Mouse (Mus musculus): Measurements from ENCODE around the gene Camk1g. TPM values are rescaled to one million over a fixed set of nuclear protein-coding genes. Genes with fewer than 3 reads are reported as not detected.

The Camk1g gene
- total RNA-seq, 2 experiments from 2014 or later, result 42.8 to 43.6 TPM

DNA sequence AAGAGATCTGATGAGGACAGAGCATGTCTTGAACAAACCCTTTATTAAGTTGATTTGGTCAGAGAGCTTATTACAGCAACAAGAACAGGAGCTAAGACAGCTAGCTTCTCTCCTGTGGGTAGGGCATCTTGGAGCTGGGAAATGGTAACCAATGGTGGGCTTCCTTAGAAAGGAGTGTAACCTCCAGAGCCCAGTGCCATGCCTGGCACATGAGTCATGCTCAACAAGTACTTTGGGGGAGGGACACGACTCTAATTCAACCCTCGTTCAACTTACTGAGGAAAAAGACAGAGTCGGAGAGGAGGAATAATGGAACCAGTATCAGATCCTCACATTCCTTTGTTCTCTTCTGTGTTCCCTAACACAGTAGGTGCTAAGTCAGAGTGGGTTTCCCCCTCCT lies 50.4 kb downstream of the Camk1g start:
- no peak for DNase-seq (ENCODE audit: low spot score in 2 of 2)
- intact Hi-C loops (cut with DNase I), result loop anchor here (5.0 kb wide), 2 partner anchors 47 to 112 kb away; partner anchors contain the start of genes G0s2 and Lamb3

DNA sequence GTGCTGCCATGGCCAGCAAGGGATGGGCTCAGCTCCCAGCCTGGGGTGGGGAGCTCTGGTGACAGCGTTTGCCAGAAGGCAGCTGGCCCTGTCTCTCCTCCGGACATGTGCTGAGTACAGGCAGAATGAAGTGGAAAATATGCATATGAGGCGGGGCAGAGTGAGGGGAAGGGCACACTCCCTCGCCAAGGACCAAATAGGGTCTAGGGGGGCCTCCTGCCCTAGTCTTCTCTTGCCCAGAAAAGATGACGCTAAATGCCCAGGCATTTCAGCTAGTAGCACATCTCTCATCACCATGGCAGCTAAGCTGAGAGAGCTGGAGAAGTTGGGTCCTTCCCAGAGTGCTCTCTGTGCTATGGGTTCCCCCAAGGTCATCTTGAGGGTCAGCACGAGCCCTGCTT lies 52.9 kb downstream of the Camk1g start:
- DNase-seq (ENCODE audit: low spot score in 2 of 2), result peak; percentile 45 to 63
- intact Hi-C loops (cut with DNase I), result loop anchor here (5.0 kb wide), 1 partner anchor 45 kb away; the partner anchor contains the start of gene G0s2

DNA sequence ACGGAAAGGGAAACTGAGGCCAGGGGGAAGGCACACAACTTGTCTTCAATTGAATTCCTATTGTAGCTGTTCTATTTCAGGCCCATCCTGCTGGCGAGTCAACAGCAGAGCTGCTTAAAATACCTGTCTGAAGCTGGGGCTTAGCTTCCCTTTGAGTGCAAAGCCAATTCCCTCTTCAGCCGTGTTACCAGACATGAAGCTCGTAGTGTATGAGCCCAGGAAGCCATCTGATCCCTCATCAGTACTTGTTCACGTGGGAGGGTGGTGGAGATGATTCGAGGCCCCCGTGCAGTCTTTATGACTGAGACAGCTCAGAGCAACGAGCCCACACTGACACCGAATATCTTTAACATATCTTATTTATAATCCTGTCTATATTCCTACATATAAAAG lies 53.7 kb downstream of the Camk1g start:
- intact Hi-C loops (cut with DNase I), result loop anchor here (5.0 kb wide), 1 partner anchor 44 kb away; the partner anchor contains the start of gene G0s2
- no peak for DNase-seq (ENCODE audit: low spot score in 2 of 2)

DNA sequence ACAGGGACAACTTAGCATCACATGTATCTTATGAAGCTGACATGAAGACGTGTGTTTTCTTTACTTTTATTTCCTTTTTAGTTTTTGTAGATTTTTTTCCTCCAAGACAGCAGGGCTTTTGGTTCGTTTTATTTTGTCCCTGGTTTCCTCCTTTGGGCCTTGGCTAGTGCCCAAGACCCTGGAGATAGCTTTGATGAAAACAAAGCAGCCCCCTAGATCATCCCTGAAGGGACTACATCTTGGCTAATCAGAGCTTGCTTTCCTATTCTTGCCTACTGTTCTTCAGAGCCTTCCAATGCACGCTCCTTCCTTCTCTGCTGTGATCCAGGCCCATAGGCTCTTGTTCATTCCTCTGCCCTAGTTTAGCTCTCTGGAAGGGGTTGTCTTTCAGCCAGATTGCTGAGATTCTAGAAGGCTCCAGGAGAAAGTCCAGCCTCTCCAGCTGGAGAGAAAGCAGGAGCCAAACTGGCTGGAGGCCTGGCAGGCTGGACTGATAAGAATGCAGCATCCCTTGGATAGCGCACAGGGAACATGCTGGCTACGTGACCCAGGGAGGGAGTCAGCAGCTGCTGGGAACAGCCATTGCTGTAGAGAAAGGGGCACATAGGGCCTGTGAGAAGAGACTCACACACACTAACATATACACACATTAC lies 54.3 kb downstream of the Camk1g start:
- intact Hi-C loops (cut with DNase I), result loop anchor here (5.0 kb wide), 1 partner anchor 44 kb away; the partner anchor contains the start of gene G0s2
- peak; percentile 64 to 78 for DNase-seq (ENCODE audit: low spot score in 2 of 2)

DNA sequence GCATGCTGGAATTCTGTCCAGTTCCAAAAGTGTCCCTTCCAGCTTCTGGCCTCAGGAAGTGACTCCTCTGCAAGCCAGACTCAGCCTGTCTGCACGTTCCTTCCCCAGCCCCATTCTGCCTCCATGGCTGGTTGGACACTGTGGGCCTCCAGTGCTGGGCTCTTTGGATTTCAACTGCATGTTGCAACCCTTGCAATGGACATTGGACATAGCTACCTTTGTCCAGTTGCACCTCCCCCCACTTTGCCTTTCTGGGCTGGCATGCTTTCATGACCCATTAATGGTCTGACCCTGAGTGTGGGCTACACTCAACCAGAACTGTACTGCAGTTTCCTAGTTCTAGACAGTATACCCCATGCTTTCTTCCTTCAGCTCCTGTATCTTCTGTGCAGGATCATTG lies 58.5 kb downstream of the Camk1g start:
- intact Hi-C loops (cut with DNase I), result no loop called here
- no peak for DNase-seq (ENCODE audit: low spot score in 2 of 2)

DNA sequence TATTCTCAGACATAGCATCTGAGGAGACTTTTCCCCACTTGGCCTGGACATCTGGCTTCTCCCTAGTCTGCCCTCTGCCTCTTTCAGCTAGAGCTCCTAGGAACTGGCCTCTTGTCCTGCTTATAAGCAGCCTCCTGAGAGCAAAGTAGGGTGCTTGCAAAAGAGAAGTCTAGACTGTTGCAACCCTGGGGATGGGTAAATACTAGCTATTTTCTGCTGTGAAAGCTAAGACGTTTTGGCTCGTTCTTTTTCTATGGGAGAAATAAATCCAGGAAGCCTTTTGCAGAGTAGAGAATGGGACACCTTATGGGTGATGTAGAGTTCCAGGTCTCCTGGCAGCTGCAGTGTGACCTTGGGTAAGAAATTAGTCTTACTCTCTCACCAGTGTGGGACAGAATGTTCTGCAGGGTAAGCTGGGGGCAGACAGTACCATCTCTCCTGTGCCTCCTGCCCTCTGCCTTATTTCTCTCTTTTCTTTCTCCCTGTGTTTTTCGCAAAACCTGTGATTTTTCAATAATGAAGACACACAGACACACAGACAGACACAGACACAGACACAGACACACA lies 59.5 kb downstream of the Camk1g start:
- no peak for DNase-seq (ENCODE audit: low spot score in 2 of 2)
- intact Hi-C loops (cut with DNase I), result no loop called here

DNA sequence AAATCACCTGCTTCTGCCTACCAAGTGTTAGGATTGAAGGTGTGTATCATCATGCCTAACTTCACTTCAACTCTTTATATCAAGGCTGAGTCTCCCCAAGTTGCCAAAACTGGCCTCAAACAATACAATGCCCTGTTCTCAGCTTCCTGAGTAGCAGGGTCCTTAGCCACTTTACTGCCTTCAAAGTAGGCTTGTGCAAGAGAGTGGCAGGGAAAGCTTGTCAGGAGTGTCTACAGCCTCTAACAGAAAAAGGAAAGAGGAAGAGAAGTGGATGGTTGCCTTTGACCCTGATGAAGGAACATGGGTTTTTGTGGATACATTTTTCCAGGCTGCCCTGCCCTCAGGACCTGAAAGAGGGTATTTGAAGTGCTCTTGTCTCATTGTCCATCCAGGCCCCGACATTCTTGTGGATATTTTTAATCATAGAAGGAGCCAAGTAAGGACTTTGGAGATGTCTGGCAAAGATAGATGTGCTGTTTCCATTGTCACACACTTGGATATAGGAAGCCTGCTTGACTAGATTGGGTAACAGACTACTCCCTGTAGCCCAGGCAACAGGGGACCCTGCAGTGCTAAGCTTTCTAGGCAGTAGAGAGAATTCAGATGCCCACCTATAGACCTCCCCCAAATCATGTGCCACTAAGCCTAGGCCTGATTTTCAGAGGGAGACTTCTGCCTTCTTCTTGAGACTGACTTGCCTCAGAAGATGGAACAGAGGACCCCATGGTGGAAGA lies 60.1 kb downstream of the Camk1g start:
- no peak for DNase-seq (ENCODE audit: low spot score in 2 of 2)
- intact Hi-C loops (cut with DNase I), result no loop called here

DNA sequence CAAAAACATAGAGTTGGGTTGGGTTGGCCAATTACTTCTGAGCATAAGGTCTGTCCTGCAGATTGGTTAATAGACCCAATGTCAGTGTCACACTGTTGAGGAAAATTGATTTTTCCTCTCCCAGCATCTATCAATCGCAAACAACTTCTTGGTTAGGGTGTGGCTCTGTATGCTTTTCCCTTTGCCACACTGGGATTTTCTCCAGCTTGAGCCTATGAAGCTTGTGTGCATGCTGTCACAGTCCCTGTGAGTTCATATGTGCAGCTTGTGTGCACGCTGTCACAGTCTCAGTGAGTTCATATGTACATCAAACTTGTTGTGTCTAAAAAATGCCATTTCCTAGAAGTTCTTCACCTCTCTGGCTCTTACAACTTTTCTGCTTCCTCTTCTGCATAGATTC lies 63.3 kb downstream of the Camk1g start:
- DNase-seq (ENCODE audit: low spot score in 2 of 2), result no peak
- intact Hi-C loops (cut with DNase I), result no loop called here

DNA sequence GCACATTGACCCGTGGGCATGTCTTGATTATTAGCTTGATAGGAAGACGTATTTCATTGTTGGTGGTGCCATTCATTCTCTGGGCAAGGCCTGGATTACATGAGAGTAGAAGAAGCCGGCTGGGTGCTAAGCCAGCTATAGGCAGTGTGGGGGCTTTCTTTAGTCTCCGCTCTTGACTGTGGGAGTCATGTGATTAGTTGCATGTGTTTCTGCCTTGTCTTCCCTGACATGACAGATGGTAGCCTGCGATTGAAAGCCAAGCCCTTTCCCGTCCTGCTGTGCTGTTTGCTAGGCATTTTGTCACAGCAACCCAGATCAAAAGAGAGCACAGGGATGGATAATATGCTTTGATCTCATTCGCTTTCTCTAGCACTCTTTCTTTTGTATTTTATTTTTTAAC lies 64.7 kb downstream of the Camk1g start:
- intact Hi-C loops (cut with DNase I), result no loop called here
- no peak for DNase-seq (ENCODE audit: low spot score in 2 of 2)

DNA sequence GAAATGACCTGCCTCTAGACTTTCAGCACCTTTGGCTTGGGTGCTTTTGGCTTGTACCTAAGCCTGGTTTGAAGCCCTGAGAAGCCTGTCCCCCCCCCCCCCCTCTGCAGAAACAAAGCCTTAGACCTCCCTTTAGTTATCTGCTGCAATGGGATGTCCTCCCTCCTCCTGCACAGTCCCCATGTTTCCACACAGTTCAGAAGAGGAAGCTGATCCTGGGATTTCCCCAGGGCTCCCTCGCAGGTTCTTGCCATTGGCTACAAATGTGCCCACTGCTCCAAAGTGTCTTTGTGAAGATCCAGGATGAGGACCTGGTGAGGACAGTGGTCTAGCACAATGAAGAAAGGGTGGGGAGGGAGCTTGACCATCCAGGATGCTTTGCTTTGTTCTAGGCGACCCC lies 67.0 kb downstream of the Camk1g start:
- intact Hi-C loops (cut with DNase I), result no loop called here

DNA sequence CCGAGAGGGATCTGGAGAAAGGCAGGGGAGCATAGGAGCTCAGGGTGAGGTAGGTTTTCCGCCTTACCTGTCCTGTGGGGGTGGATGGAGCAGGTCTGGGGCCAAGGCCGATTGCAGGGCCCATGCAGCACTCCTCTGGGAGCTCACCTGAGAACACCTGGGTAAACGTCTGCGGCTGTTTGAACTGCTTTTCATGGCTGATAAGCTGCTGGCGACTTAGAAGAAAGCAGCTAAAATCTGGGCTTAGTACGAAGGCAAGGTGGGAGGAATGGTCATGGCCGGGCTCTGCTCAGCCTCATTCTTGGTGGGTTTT lies 68.0 kb downstream of the Camk1g start:
- DNase-seq (ENCODE audit: low spot score in 2 of 2), result no peak
- intact Hi-C loops (cut with DNase I), result no loop called here

More for the DNA sequence above, 67.0 kb downstream of the Camk1g start:
- DNase-seq (ENCODE audit: low spot score in 2 of 2), result no peak

DNA sequence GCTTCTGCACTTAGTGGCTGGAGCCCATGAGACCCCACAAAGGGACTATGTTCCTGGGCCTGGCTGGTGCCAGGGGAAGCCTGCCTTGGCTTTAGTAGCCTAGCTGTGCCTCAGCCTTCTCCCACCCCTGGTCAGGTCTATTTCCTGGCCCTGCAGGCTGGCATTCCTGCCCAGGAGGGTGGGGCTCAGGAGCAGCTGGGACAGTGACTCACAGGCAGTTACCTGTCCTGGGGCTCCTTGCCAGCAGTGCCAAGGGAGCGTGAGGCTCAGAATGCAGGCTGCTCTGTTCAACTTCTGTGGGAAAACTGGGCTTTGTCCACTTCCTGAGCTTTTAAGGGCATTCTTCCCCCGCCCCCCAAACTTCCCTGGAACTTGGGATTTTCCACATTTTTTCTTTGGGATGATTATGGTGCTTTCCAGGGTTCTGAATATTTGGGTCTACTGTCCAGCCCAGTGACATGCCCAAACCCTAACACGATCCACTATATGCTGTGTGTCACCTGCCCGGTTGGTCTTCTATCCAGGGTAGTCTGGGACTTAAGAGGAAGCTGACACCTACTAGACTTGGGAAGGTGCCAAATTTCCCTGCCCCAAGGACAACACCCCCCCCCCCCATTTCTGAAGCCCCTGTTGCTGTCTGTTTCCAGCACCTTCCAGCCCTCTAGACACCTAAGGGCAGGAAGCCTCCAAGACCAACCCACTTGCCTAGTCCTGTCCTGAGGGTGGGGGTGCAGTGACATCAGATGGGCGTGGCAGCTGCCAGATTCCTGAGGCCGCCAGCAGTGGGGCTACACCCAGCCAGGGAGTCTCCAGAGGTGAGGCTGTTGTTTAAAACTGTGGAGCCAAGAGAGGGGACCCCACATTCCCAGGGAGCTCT lies 68.6 kb downstream of the Camk1g start:
- intact Hi-C loops (cut with DNase I), result no loop called here
- DNase-seq (ENCODE audit: low spot score in 2 of 2), result no peak

DNA sequence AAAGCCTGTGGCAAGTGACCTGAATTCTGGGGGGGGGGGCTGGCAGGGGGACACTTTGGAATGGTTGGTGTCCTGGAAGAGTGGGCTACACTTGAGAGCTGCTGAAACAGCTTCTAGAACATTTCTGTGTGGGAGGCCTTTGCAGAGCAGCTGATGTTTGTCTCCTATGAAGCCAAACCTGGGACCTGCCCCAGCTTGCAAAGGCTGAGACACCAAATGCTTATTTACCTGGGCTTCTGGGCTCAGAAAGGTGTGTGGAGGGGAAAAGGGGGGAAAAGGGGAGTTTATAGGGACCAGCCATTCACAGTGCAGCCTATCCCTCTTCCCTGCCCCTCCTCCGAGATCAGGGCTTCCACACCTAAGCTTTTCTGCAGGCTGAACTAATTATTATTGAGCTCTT lies 70.1 kb downstream of the Camk1g start:
- intact Hi-C loops (cut with DNase I), result no loop called here
- DNase-seq (ENCODE audit: low spot score in 2 of 2), result peak in 1 of 2 experiments; percentile 39

DNA sequence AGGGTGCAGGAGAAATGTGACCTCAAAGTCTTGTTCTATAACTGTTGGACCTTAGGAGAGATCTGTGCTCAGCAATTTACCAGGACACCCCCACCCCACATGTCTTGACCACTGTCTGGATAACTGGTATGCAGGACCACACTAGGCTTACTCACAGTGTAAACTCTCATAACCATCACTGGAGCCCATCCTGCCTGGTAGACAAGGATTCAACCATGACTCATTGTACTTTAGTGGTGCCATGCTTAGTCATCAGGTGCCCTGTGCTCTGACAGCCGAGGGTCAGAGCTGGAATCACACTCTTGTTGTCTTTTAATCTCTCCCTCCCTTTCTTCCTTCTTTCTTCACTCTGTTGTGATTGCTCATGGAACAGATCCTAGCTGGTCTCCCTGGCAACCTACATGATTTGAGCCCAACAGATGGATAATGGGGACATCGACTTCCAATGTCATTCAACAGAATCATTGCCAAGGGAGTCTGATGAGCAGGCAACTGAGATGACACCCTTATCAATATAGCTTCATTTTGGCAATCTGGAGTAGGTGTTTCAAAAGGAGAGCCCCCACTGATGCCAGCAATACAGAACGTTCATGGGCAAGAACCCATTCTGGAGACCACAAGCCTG lies 71.8 kb downstream of the Camk1g start:
- intact Hi-C loops (cut with DNase I), result no loop called here
- peak in 1 of 2 experiments; percentile 26 for DNase-seq (ENCODE audit: low spot score in 2 of 2)

Other genes starting within 250 kb of the Camk1g start
- gene Diexf, start 240.0 kb downstream of the Camk1g start, total RNA-seq (2021), result 10 to 100 TPM; 19.5 to 22.3 TPM
- 1 to 10 TPM; 2.4 TPM for gene Irf6, start 217.2 kb downstream of the Camk1g start, total RNA-seq (2021)
- 1 to 10 TPM; 3.4 to 3.7 TPM for gene A130010J15Rik, start 202.3 kb downstream of the Camk1g start, total RNA-seq (2021)
- 1 to 10 TPM; 1.6 to 3.1 TPM for gene Traf3ip3, start 168.6 kb downstream of the Camk1g start, total RNA-seq (2021)
- gene Lamb3, start 162.6 kb downstream of the Camk1g start, total RNA-seq (2021), result 1 to 10 TPM; 1.6 to 3.0 TPM
- 10 to 100 TPM; 24.2 to 31.1 TPM for gene Hsd11b1, start 106.2 kb downstream of the Camk1g start, total RNA-seq (2021)
- gene G0s2, start 97.1 kb downstream of the Camk1g start, total RNA-seq (2021), result 1 to 10 TPM; 4.9 to 6.5 TPM

All from left cerebral cortex, postnatal 14 days (tissue).